10 mouse cellular contexts compared by ENCODE assay signal in the genomic region with DNA sequence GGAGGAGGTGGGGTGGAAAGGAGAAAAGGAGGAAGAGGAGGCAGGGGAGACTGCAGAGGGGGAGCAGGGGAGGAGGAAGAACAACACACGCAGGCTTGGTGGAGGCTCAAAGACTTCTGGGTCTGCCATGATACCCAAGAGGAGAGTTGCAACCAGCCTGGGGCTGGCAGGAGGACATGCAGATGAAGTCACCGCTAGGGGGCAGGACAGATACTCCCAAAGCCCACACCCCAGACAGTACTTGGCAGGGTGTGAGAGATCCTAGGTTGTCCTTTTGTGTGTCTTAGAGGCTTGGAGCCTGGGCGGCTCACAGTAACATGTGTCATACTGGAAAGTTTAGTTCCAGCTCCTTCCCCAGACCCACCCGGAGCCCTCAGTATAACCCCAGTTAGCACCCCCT. TPM values are rescaled to one million over a fixed set of nuclear protein-coding genes. Genes with fewer than 3 reads are reported as not detected.
DNase-seq lines count a peak whose midpoint lies in the region; ATAC-seq and TF ChIP-seq lines count a peak whose summit lies in the region.
"Had no signal": no experiment of that assay in that cellular context is flagged by ENCODE, and none has a peak within 500 bp of the region (broad histone marks: within the 10 kb centered on the region; RNA-seq: fewer than 3 reads in every experiment).

No protein-coding gene starts in this region.

- H3K36me3 ChIP-seq in ES-Bruce4 (ENCODE audit: control insufficient read depth, insufficient read depth, low read length, poor library complexity, severe bottlenecking): no peaks in the 10 kb centered on the region
- H3K36me3 ChIP-seq: embryonic facial prominence, embryonic 12.5 days had no signal

- DNase-seq in layer of hippocampus, adult 11-12 months (ENCODE audit: low spot score): peak; percentile 18
- no peak for DNase-seq in layer of hippocampus, postnatal 14 days (ENCODE audit: low spot score in 2 of 2)
- peak; percentile 17 for DNase-seq in c-Kit-positive CD71-negative TER-119-negative erythroid progenitor cells, embryonic 14.5 days (ENCODE audit: low read depth)
- peak; percentile 36 for DNase-seq in large intestine, adult 2 months (ENCODE audit: low read depth, low spot score)
- no peak for DNase-seq in layer of hippocampus, adult 8-10 months (ENCODE audit: low spot score in 2 of 2)
- no peak for DNase-seq in left cerebral cortex, postnatal 10 days (ENCODE audit: extremely low spot score in 1 of 2, low spot score in 2 of 2)

- intact Hi-C loops in left cerebral cortex, postnatal 10 days (cut with DNase I): no loop called here

- no peak for ATAC-seq in frontal cortex, adult (ENCODE audit: low TSS enrichment)

- H3K4me3 ChIP-seq in ES-Bruce4 (ENCODE audit: low read depth, low read length): no peak overlapping the region
- H3K4me3 ChIP-seq: embryonic facial prominence, embryonic 12.5 days had no signal

- H3K9me3 ChIP-seq in ES-Bruce4 (replicated peaks; ENCODE audit: control insufficient read depth, insufficient read depth, low read length, poor library complexity, severe bottlenecking): no peaks in the 10 kb centered on the region
- H3K9me3 ChIP-seq: embryonic facial prominence, embryonic 12.5 days had no signal

- no peak for TF ChIP-seq POLR2A in ES-Bruce4 (IDR thresholded peaks at IDR 0.05; ENCODE audit: insufficient read depth, low read length)

- H3K27me3 ChIP-seq in ES-Bruce4 (ENCODE audit: control insufficient read depth, insufficient read depth, low read length, poor library complexity, severe bottlenecking): no peaks in the 10 kb centered on the region
- H3K27me3 ChIP-seq: embryonic facial prominence, embryonic 12.5 days had no signal

- H3K9ac ChIP-seq in ES-Bruce4 (ENCODE audit: low read depth, poor library complexity, severe bottlenecking): no peak overlapping the region
- H3K9ac ChIP-seq: embryonic facial prominence, embryonic 12.5 days had no signal

- H3K4me1 ChIP-seq in ES-Bruce4 (ENCODE audit: control insufficient read depth, insufficient read depth, low read length): peaks cover 2% of the 10 kb centered on the region
- H3K4me1 ChIP-seq: embryonic facial prominence, embryonic 12.5 days had no signal

- peak; percentile 77 for TF ChIP-seq CTCF in ES-Bruce4 (IDR thresholded peaks at IDR 0.05; ENCODE audit: low read depth, low read length)

- WGBS in large intestine, adult 2 months: 37% methylated on average over 4 of the region's 4 CpGs

- TF ChIP-seq EP300 in ES-Bruce4 (IDR thresholded peaks at IDR 0.05; ENCODE audit: insufficient read depth, low read depth, low read length): no peak

- no peak overlapping the region for H3K27ac ChIP-seq in ES-Bruce4 (ENCODE audit: insufficient read depth, low read length)
- H3K27ac ChIP-seq: embryonic facial prominence, embryonic 12.5 days; macrophage had no signal

RNA-seq across cellular contexts. Expression of a gene that starts 5.0 kb away (rescaled TPM):
- not detected for total RNA-seq in layer of hippocampus, postnatal 14 days (2021)
- not detected in 2 replicates for polyA plus RNA-seq in ES-Bruce4 (2011; ENCODE audit: insufficient read depth, insufficient read length, low read depth, missing spikeins)
- polyA plus RNA-seq in large intestine, adult 2 months (2012; rRNA removed): not detected in 2 replicates
- not detected for total RNA-seq in layer of hippocampus, adult 8-10 months (2022)
- total RNA-seq in left cerebral cortex, postnatal 10 days (2021): not detected
- polyA plus RNA-seq: embryonic facial prominence, embryonic 12.5 days; macrophage had no signal

RNA-seq across cellular contexts. Expression of a gene that starts 21.9 kb away (rescaled TPM):
- total RNA-seq in layer of hippocampus, postnatal 14 days (2021): not detected
- not detected in 2 replicates for polyA plus RNA-seq in ES-Bruce4 (2011; ENCODE audit: insufficient read depth, insufficient read length, low read depth, missing spikeins)
- not detected in 2 replicates for polyA plus RNA-seq in large intestine, adult 2 months (2012; rRNA removed)
- not detected for total RNA-seq in layer of hippocampus, adult 8-10 months (2022)
- total RNA-seq in left cerebral cortex, postnatal 10 days (2021): not detected
- polyA plus RNA-seq: embryonic facial prominence, embryonic 12.5 days; macrophage had no signal

RNA-seq across cellular contexts. Expression of a gene that starts 38.0 kb away (rescaled TPM):
- total RNA-seq in layer of hippocampus, postnatal 14 days (2021): not detected
- not detected in 2 replicates for polyA plus RNA-seq in ES-Bruce4 (2011; ENCODE audit: insufficient read depth, insufficient read length, low read depth, missing spikeins)
- not detected in 2 replicates for polyA plus RNA-seq in large intestine, adult 2 months (2012; rRNA removed)
- not detected for total RNA-seq in layer of hippocampus, adult 8-10 months (2022)
- not detected for total RNA-seq in left cerebral cortex, postnatal 10 days (2021)
- polyA plus RNA-seq: embryonic facial prominence, embryonic 12.5 days had no signal

RNA-seq across cellular contexts. Expression of a gene that starts 47.3 kb away (rescaled TPM):
- not detected for total RNA-seq in layer of hippocampus, postnatal 14 days (2021)
- not detected in 2 replicates for polyA plus RNA-seq in ES-Bruce4 (2011; ENCODE audit: insufficient read depth, insufficient read length, low read depth, missing spikeins)
- polyA plus RNA-seq in large intestine, adult 2 months (2012; rRNA removed): not detected in 2 replicates
- total RNA-seq in layer of hippocampus, adult 8-10 months (2022): not detected
- not detected for total RNA-seq in left cerebral cortex, postnatal 10 days (2021)
- polyA plus RNA-seq: embryonic facial prominence, embryonic 12.5 days; macrophage had no signal

RNA-seq across cellular contexts. Expression of a gene that starts 47.6 kb away (rescaled TPM):
- total RNA-seq in layer of hippocampus, postnatal 14 days (2021): not detected
- polyA plus RNA-seq in ES-Bruce4 (2011; ENCODE audit: insufficient read depth, insufficient read length, low read depth, missing spikeins): not detected in 2 replicates
- not detected in 2 replicates for polyA plus RNA-seq in large intestine, adult 2 months (2012; rRNA removed)
- not detected for total RNA-seq in layer of hippocampus, adult 8-10 months (2022)
- not detected for total RNA-seq in left cerebral cortex, postnatal 10 days (2021)
- polyA plus RNA-seq: macrophage had no signal

Comparison
In these comparisons a context has a peak if more than half of its experiments do, and no peak if none do; other contexts are left out.
1. DNase-seq: peak in layer of hippocampus, adult 11-12 months (single experiment), c-Kit-positive CD71-negative TER-119-negative erythroid progenitor cells, embryonic 14.5 days (single experiment) and large intestine, adult 2 months (single experiment); none in layer of hippocampus, postnatal 14 days (0 of 2), layer of hippocampus, adult 8-10 months (0 of 2) and left cerebral cortex, postnatal 10 days (0 of 2).